ENCODE assay signal across 9 mouse cellular contexts in the genomic region with DNA sequence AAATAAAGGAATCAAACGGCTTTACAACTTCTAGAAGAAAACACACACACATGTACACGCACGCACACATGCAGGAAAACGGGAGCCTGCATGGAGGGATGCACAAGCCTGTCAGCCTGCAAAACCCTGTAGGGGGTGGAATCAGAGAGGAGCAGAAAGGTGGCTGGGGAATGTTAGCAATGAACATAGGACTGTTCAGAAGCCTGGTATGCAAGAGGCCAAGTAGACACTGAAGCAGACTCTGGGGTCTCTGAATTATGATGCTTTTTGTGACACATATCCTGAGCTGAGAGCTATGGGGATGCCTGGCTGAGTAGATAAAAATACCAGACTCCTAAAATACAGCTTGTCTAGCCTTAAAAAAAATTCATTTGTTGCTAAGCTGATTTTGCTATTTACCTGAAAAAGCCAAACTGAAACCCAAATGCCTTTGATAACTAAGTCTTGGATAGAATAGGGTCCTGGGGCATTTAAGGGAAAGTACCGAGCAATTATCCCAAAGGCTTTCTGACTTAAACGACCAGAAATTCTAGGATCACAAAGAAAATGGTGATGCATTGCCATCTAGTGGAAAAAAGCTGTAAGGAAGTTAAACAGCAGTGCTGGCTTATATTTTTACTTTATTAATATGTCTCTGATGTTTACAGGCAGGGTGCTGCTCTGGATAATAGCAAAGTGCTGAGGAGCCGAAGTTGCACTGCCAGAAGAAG. TPM values are rescaled to one million over a fixed set of nuclear protein-coding genes. Genes with fewer than 3 reads are reported as not detected.
DNase-seq lines count a peak whose midpoint lies in the region; ATAC-seq and TF ChIP-seq lines count a peak whose summit lies in the region.
"Had no signal": no experiment of that assay in that cellular context is flagged by ENCODE, and none has a peak within 500 bp of the region (broad histone marks: within the 10 kb centered on the region; RNA-seq: fewer than 3 reads in every experiment).

No protein-coding gene starts in this region.

- WGBS in kidney, postnatal 0 days = 38% methylated on average over 7 of the region's 7 CpGs

- H3K27ac ChIP-seq in layer of hippocampus, adult 2 months = peak overlapping the region; percentile 19; the same call in 1 of the 2 replicates
- H3K27ac ChIP-seq in kidney, postnatal 0 days = no peak overlapping the region
- H3K27ac ChIP-seq: limb, embryonic 15.5 days had no signal

- DNase-seq in layer of hippocampus, adult 2 months (ENCODE audit: low spot score in 2 of 2) = peak; percentile 51 to 54
- DNase-seq in layer of hippocampus, adult 8-10 months (ENCODE audit: low spot score in 2 of 2) = no peak
- no peak for DNase-seq in Patski (ENCODE audit: low read depth, low spot score)
- DNase-seq in kidney, postnatal 0 days (ENCODE audit: low spot score) = peak; percentile 84
- DNase-seq in naive thymus-derived CD4-positive, alpha-beta T cell, adult 2 months (ENCODE audit: low read depth) = peak; percentile 2
- no peak for DNase-seq in gastrocnemius, postnatal 25 days
- no peak for DNase-seq in adrenal gland, postnatal 36 days

- no peaks in the 10 kb centered on the region for H3K9me3 ChIP-seq in kidney, postnatal 0 days (replicated peaks; ENCODE audit: low read length)
- H3K9me3 ChIP-seq: limb, embryonic 15.5 days had no signal

- H3K9ac ChIP-seq in kidney, postnatal 0 days (ENCODE audit: low read depth, low read length) = no peak overlapping the region
- H3K9ac ChIP-seq: limb, embryonic 15.5 days had no signal

- H3K36me3 ChIP-seq in kidney, postnatal 0 days (ENCODE audit: insufficient read depth, low read length) = no peaks in the 10 kb centered on the region
- H3K36me3 ChIP-seq: limb, embryonic 15.5 days had no signal

- H3K4me2 ChIP-seq in kidney, postnatal 0 days (ENCODE audit: low read length) = no peak overlapping the region
- H3K4me2 ChIP-seq: limb, embryonic 15.5 days had no signal

- H3K27me3 ChIP-seq in Patski = no peaks in the 10 kb centered on the region
- no peaks in the 10 kb centered on the region for H3K27me3 ChIP-seq in kidney, postnatal 0 days (ENCODE audit: insufficient read depth, low read length)
- H3K27me3 ChIP-seq: limb, embryonic 15.5 days had no signal

- CTCF ChIA-PET in Patski (lab: Charles Lee) = interaction anchor here (0.7 to 2.0 kb wide), 11 partner anchors 10 to 126 kb away, joined by 3 to 12 read pairs (median 4); partner anchors contain the start of gene Olfr13

- POLR2A ChIA-PET in Patski (lab: Charles Lee) = no interaction called here

- peaks cover 14% of the 10 kb centered on the region; the same call in 1 of the 2 replicates for H3K4me1 ChIP-seq in kidney, postnatal 0 days (replicated peaks; ENCODE audit: insufficient read depth, low read length)

- in situ Hi-C loops in Patski (cut with MboI; ENCODE audit: low pct_unique_long_range_greater_than_20kb) = loop anchor here (10.0 to 25.0 kb wide), 5 partner anchors 222 to 1735 kb away; partner anchors contain the start of genes Casp2 and Tmem139

- peak; percentile 90 for TF ChIP-seq CTCF in layer of hippocampus, adult 2 months (conservative IDR thresholded peaks at IDR 0.05)
- peak; percentile 71 for TF ChIP-seq CTCF in Patski (IDR thresholded peaks at IDR 0.05)
- peak; percentile 82 for TF ChIP-seq CTCF in kidney, postnatal 0 days (IDR thresholded peaks at IDR 0.05; ENCODE audit: low read depth)

- H3K4me3 ChIP-seq in layer of hippocampus, adult 2 months = no peak overlapping the region
- H3K4me3 ChIP-seq in kidney, postnatal 0 days (replicated peaks; ENCODE audit: low read depth, low read length) = no peak overlapping the region
- H3K4me3 ChIP-seq: limb, embryonic 15.5 days had no signal

- peak; percentile 36 for ATAC-seq in Patski
- ATAC-seq in common myeloid progenitor, adult 5-6 weeks (replicated peaks; ENCODE audit: low read depth, poor library complexity, severe bottlenecking) = peak; percentile 79
- no peak for ATAC-seq in kidney, postnatal 0 days (replicated peaks; ENCODE audit: low FRiP score, low read depth)

RNA-seq across cellular contexts. Expression of gene Nobox, which starts 12.4 kb away (rescaled TPM):
- total RNA-seq in layer of hippocampus, adult 2 months (2021) = not detected
- not detected for total RNA-seq in layer of hippocampus, adult 8-10 months (2022)
- not detected for polyA plus RNA-seq in Patski (2021)
- total RNA-seq in common myeloid progenitor, adult 5-6 weeks (2017) = not detected in 2 replicates
- polyA plus RNA-seq in kidney, postnatal 0 days (2015; fragmentation: Nextera tagmentation; extraction: Ambion mirVana) = not detected in 2 replicates
- not detected for total RNA-seq in gastrocnemius, postnatal 25 days (2021)
- total RNA-seq in adrenal gland, postnatal 36 days (2021) = not detected
- polyA plus RNA-seq: limb, embryonic 15.5 days had no signal

RNA-seq across cellular contexts. Expression of gene Arhgef5, which starts 31.6 kb away (rescaled TPM):
- total RNA-seq in layer of hippocampus, adult 2 months (2021) = 1 to 10 TPM; 1.7 to 2.8 TPM
- total RNA-seq in layer of hippocampus, adult 8-10 months (2022) = 1 to 10 TPM; 2.2 to 2.9 (median 2.5) TPM
- 79.4 TPM for polyA plus RNA-seq in Patski (2021)
- 6.4 and 7.1 TPM in 2 replicates for total RNA-seq in common myeloid progenitor, adult 5-6 weeks (2017)
- polyA plus RNA-seq in kidney, postnatal 0 days (2015; fragmentation: Nextera tagmentation; extraction: Ambion mirVana) = 16.2 and 16.4 TPM in 2 replicates
- total RNA-seq in gastrocnemius, postnatal 25 days (2021) = 1 to 10 TPM; 2.6 to 3.4 TPM
- total RNA-seq in adrenal gland, postnatal 36 days (2021) = 10 to 100 TPM; 15.5 to 17.8 TPM

Comparison
In these comparisons a context has a peak if more than half of its experiments do, and no peak if none do; other contexts are left out.
1. DNase-seq: peak in layer of hippocampus, adult 2 months (2 of 2), kidney, postnatal 0 days (single experiment) and naive thymus-derived CD4-positive, alpha-beta T cell, adult 2 months (single experiment); none in layer of hippocampus, adult 8-10 months (0 of 2), Patski (single experiment), gastrocnemius, postnatal 25 days (single experiment) and adrenal gland, postnatal 36 days (0 of 2).
2. Peak in every context shown above with its lines, with median percentiles within 50 percentile points of each other: CTCF ChIP-seq.